Mouse (Mus musculus): ENCODE measurements around the gene Ak4.
"Not testable (repeated sequence)": the region's sequence is repeated elsewhere in the genome, so short reads cannot be mapped to it uniquely, and the experiment has no call there.

Ak4 gene

GRCm38 (mm10) chr4:101423571-101423970, 4.5 kb downstream of the Ak4 start:
- DNase-seq (ENCODE audit: low spot score in 2 of 2) = no peak

- no peak for DNase-seq (ENCODE audit: low spot score in 2 of 2)
These were observed 5.4 kb downstream of the Ak4 start for GRCm38 (mm10) chr4:101424495-101424894.

- DNase-seq (ENCODE audit: low spot score in 2 of 2) = no peak
These were observed 6.0 kb downstream of the Ak4 start for GRCm38 (mm10) chr4:101425119-101425518.

DNA sequence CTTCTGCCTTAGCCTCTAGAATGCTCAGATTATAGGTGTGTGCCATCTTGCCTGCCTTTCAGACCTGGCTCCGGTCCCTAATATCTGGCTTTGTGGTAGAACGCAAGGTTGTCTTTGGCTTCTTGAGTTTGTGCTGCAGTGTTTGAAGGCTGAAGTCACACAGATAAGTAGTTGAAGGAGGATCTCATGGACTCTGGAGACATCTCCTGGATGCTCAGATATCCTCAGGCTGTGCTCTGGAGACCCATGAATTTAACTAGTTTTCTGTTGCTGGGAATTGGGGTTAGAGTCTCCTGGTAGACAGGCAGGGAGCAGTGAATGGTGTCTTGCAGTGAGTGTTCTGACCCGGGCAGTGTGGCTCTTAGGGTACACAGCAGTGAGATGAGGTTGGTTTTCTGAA, 6.6 kb downstream of the Ak4 start:
- no peak for DNase-seq (ENCODE audit: low spot score in 2 of 2)

GRCm38 (mm10) chr4:101426566-101426965, 7.5 kb downstream of the Ak4 start:
- no peak for DNase-seq (ENCODE audit: low spot score in 2 of 2)

DNA sequence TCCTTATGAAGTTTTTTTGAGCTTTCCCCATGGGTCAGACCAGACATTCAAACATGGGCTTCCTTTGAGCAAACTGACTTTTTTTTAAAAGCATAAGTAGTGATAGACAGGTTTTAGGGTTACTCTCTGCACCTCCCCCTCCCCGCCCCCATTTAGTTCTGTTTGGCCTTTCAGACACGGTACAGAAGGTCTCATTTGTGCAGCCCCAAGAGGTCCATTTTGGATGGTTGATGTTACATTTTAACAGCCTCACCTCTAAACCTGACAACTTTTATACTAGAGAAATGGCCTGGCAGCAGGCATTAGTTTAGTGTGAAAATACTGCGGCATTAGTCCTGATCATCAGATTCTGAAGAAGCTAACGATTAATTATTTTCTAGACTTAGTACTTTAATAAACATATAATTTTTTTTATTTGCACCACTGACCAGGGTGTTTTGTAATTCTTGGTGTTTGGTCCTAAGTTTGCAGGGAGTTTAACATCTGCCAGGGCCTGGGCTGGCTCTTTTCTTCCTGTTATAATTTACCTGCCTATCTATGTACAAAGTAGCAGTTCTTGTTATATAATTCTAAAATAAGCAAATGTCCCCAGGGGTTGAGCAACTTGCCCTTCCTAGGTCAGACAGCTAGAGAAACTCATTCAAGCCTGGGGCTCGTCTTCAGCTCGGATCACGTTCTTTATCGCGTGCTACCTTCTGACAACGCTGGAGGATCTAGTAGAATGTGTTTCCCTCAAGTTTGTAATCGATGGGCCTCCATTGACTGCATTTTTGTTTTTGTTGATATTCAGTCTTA, 9.0 kb downstream of the Ak4 start:
- no peak for DNase-seq (ENCODE audit: low spot score in 2 of 2)

DNA sequence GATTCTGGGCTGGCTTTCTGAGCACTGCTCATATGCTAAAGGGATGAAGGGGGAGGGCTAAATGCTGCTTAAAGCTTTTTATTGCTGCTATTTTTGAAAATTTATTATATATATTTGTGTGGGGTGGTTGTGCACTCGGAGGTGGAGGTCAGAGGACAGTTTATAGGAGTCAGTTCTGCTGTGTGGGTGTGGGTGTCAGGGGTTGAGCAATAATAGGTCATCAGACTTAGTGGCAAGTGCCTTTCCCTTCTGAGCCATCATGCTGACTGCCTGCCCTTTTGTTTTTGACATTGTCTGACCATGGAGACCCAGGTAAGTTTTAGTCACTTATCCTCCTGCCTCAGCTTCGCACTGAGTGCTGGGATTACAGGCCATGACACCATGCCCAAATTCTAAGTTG, 10.0 kb downstream of the Ak4 start:
- no peak for DNase-seq (ENCODE audit: low spot score in 2 of 2)

DNA sequence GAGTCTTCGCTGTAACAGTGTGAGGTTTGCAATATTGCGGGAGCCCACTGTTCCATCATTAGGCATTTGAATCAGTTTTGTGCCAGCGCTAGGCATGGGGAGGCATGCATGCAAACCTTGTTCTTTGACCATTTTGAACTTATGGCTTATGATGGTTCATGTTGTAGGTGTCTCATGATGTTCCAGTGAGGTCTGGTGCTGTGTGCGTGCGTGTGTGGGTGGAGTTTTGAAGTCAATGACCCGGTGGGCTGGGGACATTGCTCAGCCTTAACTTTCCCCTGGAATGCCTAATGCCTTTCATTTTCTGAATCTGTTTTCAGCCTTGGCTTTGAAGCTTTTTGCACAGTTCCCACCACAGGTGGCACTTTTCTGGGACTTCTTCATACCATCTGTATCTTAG, 10.9 kb downstream of the Ak4 start:
- DNase-seq (ENCODE audit: low spot score in 2 of 2) = no peak

DNA sequence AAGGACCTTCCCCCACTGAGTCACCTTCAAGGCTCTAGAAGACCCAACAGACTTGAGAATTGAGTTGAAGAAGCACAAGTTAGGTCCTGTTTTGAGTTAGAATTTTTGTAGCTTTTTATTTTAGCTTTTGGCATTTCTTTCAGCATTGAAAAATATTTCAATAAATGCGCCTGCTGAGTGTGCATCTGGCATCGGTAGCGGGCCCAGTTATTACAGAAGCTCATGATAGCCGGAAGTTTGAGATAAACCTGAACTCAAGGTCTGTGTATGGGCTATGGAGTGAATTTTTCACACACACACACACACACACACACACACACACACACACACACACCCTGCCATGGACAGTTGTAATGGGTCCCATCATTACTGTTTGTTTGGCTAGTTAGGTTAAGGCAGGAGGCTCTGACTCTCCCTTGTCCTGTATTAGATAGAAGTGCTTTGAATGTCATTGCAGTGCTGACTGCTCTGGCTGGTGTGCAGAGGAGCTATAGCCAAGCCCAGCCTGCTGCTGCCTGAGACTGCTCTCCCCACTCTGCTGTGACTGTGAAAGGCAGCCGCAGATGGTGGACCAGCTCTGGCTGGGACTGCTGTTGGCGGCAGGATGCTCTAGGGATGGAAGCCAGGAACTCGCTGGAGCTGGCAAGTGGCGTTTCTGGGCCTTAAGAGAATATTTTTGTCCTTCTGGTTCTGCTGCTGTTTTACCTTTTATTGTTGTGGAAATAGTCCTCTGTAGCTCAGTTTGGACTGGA, 17.9 kb downstream of the Ak4 start:
- DNase-seq (ENCODE audit: low spot score in 2 of 2) = peak; percentile 73 to 83

- no peak for DNase-seq (ENCODE audit: low spot score in 2 of 2)
These were observed 19.2 kb downstream of the Ak4 start for GRCm38 (mm10) chr4:101438271-101438670.

DNA sequence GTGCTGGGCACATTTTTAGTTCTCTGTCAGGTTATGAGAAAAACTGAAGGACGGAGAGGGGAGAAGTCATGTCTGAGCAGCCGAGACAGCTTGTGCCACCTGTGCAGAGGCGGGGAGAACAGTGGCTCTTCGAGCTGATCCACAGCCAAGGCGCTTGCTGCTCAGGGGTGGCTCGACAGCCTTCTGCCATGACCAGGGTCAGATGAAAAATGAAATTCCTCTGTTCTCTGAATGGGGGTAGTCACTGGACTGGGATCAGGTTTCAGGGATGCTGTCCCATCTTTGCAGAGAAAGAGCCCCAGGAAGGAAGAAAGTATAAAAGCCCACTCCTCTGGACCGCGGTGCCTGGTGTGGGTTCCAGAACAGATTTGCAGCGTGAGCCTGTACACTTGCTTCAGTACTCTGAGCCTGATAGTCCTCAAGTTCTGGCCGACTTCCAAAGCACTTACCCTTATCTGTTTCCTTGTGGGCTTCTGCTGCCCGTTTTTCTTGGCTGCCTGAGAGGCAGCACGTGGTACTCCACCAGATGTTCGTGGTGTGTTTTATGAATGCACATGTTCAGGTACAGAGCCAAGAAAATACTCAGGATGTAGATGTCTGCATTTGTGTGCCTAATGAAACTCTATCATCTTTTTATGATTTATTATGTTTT, 20.8 kb downstream of the Ak4 start:
- no peak for DNase-seq (ENCODE audit: low spot score in 2 of 2)

DNA sequence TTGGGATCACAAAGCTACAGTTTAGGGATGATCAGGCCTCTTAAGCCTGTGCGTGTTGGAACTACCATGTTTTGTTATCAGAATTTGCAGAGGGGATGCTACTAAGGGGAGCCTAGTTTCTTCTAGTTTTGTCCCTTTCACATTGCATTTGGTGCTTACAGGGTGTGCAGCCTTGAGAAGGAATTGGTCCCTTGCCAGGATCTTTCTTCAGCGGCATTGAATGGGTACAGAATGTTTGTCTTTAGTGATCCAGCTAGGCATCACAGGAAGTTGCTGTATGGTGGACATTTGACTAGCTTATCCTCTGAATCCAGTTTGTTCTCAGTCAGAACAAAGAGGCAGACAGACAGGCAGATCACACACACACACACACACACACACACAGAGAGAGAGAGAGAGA, 23.7 kb downstream of the Ak4 start:
- DNase-seq (ENCODE audit: low spot score in 2 of 2) = no peak

- no peak for DNase-seq (ENCODE audit: low spot score in 2 of 2)
These were observed 24.4 kb downstream of the Ak4 start for GRCm38 (mm10) chr4:101443419-101443991.

GRCm38 (mm10) chr4:101445660-101446059, 26.6 kb downstream of the Ak4 start:
- DNase-seq (ENCODE audit: low spot score in 2 of 2) = no peak

DNA sequence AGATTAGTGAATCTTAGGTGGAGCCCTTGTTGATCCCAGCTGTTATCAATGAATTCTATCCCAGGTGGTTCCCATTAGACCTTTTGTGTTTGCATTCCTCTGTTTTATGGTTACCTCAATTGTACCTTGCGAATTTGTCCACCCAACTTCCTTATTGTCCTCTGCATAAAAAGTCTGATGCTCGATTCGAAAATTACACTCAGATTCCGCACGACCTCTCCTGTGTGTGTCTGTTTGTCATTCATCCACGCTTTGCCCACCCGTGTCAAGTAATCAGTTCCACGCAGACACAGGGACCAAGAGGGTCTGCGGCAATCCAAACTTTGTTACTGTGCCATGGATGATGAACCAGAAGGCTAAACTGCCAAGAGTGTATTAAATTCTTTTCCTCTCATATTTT, 27.5 kb downstream of the Ak4 start:
- DNase-seq (ENCODE audit: low spot score in 2 of 2) = not testable (repeated sequence)

DNA sequence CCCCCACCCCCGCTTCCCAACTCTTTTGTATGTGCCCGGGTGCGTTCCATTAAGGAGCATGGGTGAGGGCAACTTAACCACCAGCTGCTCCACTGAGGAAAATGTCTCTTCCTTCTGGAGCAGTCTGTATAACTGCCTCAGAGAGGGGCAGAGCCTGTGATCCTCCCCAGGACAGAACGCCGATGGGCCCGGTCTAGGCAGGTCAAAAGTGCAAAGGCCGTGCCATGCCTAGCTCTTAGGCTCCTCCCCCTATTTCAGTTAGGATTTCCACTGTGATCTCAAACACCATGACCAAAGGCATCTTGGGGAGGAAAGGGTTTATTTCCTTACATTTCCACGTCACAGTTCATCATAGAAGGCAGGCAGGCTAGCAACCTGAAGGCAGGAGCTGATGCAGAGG, 29.6 kb downstream of the Ak4 start:
- DNase-seq (ENCODE audit: low spot score in 2 of 2) = no peak

GRCm38 (mm10) chr4:101449344-101449743, 30.3 kb downstream of the Ak4 start:
- DNase-seq (ENCODE audit: low spot score in 2 of 2) = no peak

DNA sequence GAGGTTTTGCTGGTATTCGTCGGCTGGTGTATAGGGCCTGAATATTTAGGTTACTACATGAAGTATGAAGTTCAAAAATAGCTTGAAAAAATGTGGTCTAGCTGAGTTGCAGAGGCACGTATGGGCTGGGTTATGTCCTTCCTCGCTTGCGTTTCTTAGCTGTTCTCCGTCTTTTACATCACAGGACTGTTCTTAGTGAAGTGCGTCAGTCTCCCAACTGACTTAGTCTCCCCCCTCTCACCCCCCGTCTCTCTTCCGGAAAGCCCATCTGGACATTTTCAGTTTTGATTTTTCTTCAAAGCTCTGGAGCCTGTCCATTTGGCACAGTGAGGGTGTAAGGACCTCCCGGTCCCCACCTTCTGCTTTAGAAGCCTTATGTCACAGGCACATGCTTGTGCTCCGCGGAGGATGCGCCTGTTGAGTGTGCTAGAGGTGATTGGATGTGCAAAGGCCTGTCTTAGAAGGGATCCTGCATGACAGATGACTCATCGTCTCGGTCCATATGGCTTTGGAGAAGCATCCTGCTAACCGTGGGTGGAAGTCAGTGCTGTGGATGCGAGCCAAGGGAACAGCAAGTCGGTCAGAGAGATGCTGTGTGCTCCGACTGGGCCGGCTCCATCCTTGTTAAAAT, 31.2 kb downstream of the Ak4 start:
- DNase-seq (ENCODE audit: low spot score in 2 of 2) = peak; percentile 82 to 93

DNA sequence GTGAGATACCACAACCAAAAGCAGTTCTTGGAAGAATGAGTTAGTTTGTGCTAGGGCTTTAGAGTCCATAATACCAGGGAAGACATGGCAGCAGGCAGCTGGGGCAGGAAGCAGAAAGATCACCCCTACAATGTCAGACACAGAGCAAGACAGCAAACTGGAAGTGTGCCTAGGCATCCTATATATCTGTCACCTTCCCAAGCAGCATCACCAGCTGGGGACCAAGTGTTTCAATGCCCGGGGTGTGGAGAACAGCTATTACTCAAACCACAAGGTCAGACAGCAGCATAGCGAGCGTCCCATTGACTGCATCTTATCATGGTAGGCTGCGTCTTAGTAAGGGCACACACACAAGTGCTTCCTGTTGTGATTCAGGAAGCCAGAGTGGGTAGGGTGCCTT, 32.0 kb downstream of the Ak4 start:
- DNase-seq (ENCODE audit: low spot score in 2 of 2) = no peak

GRCm38 (mm10) chr4:101452829-101453228, 33.8 kb downstream of the Ak4 start:
- no peak for DNase-seq (ENCODE audit: low spot score in 2 of 2)

GRCm38 (mm10) chr4:101457176-101457575, 38.1 kb downstream of the Ak4 start:
- no peak for DNase-seq (ENCODE audit: low spot score in 2 of 2)

DNA sequence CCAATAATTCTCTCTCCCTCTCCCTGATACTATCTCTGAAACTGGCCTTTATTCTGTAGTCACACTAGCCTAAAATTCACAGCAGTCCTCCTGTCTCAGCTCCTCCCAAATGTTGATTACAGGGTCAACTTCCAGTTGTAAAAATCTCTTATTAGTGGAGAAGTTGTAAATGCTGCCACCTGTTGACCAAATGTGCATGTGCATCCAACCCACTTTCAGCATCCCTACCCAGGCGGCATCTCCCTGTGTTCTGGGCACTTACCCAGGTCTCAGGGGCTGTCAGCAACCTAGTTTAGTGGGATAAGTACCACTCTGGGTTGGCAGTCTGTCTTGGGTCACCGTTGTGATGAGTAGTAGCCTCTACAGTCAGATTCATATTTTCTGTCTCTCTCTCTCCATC, 39.3 kb downstream of the Ak4 start:
- peak in 1 of 2 experiments; percentile 71 for DNase-seq (ENCODE audit: low spot score in 2 of 2)

Measured in frontal cortex, postnatal 36 days (tissue).